Mouse (Mus musculus) left cerebral cortex, adult 8-10 months (tissue): ENCODE measurements around the gene Mybpc2. TPM values are rescaled to one million over a fixed set of nuclear protein-coding genes. Genes with fewer than 3 reads are reported as not detected.
A peak's percentile ranks its signal among the peaks of the same experiment; 100 is the strongest.

Experiments used
- DNase-seq, 2 experiments: peaks; one replicate each; pipeline ENCODE4 v3.0.0; 2022; ENCODE audit warnings: low spot score in 2 of 2
- total RNA-seq, 4 experiments: library from RNA; stranded (reverse); gene quantifications; 2 replicates each; pipeline ENCODE4 v1.2.4; 2022

Gene Mybpc2
- total RNA-seq, 4 experiments from 2014 or later, result 0.63 to 2.2 (median 1.4) TPM

DNA sequence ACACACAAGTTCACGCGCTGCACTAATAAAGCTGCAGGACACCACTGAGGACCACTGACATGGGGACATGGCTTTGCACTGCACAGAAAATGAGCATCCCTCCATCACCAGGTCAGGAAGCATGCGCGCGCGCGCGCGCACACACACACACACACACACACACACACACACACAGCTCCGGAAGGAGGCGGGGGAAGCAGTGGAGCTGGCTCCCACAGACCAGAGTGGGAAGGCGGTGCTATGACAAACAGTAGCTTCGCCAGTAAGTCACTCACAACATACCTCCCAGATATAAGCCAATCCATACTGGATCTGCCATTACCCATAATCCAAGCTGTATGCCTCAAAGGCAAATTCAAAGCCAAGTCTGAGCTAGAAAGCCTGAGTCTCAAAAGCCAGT is 22.6 kb upstream of the Mybpc2 start:
- DNase-seq, result no peak

DNA sequence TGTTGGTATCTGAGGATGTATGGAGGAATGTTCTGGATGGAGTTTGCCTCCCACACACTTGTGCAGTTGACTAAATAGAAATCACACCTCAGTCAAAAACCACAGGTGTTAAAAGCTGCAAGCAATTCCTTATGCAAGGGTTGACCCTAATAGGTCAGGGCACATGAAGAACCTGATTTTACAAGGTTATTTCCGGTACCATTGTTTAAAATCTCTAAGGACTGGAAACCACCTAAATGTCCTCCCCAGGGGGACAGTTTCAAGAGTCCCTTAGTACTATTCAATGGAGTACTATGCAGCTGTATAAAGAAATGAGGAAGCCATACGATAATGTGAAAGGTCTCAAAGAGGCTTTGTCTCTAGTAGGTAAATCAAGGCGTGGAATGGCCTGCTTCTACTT is 21.8 kb upstream of the Mybpc2 start:
- DNase-seq, result no peak

DNA sequence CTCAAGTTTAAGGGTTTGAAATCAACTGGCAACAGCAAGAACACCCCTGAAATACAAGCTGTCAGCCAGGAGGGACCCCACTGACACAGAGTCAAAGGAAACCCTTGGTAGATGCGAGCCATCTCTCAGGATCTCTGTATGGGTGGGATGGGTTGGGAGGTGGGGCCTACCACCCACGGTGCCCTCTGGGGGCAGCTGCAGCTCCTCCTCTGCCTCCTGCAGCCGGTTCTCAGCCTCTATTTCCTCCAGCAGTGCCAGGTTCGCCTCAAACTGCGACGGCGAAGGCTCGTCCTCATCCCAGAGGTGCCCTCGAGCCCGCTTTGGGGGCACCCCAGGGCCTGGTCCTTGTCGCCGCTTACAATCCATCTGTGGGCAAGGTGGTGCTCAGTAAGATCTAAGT is 18.6 kb upstream of the Mybpc2 start:
- no peak for DNase-seq

DNA sequence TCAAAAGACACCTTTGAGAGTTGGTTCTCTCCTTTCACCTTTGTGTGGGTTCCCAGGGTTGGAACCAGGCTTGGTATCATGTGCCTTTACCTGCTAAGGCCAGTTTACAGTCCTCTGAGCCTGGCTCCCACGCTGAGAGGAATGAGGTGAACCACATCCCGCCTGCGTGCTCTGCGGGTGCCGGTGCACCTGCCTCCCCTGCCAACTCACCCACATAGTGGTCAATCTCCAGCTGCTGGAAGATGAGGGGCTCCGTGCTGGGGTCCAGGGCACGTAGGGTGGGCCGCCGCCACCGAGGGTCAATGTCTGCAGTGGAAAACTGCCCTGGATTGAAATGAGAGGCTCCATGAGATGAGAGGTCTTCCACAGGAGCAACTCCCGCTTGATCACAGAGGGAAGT is 18.1 kb upstream of the Mybpc2 start:
- DNase-seq, result no peak

DNA sequence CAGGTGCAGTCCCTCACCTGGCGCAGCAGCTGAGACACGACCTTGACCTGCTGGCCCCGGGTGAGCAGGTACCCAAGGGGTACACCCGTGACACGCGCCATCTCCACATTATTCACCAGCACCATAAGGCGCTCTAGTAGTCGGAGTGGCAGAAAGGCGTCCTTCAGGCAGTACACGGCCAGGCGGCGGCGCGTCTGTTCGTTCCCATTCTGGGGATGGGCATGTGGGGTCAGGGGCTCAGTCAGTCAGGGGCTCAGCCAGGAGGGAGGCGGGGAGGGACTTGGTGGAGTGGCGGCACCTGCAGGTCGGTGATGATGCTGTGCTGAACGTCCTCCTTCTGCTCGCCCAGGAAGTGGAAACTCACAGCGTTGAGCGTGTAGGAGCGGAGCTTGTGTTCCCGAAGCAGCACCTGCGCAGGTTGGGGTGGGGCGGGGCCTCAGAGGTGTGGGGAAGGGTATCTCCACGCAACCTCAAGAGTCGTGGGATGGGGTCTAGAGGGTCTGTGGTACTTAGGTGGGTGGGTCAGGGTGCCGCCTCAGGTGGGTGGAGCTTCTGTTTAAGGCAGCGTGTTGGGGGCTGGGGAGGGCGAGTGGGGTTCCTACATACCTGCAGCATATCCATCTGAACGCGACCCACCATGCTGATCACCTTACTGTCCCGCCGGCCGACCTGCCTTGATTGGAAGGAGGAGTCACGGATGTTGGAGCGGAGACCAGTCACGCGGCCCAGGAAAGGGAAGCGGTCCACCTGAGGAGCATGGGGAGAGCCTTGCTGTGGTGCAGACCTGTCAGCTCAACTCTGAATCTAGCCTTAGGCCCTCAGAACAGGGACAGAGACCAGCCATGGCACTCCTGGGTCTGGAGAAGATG is 14.5 kb upstream of the Mybpc2 start:
- DNase-seq, result no peak

DNA sequence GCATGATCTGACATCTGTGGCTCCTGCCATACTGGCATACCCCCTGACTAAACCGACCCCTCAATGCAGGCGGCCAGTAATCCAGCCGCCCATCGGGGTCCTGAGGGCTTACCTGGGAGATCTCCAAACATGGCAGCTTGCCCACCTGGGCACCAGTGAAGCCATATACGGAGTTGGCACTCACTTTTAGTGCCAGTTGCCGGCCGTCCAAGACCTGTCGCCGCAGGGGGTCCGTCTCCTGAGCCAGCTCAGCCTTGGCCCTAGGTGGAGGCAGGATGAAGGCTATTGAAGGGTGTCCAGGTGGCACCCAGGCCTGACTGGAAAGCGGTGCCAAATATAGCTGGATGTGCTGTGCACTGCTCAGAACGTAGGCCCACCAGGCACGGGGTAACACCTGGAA is 13.0 kb upstream of the Mybpc2 start:
- no peak for DNase-seq

DNA sequence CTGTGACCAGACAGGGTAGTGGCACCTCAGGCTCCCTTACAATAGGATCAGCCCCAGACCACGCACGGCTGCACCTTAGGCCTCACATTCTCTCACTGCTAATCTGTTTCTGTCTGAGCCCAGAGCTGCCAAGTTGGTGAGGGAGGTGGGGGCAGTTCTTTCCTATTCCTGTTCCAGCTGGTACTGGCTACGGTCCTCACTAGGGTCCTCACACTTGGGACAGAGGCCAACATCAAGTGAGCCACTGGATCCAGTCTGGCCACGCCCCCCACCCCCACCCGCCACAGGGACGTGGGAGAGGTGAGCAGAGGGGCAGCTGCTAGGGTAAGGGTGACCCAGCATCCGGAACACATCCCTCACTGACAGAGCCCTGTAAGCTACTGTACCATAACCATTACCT is 12.6 kb upstream of the Mybpc2 start:
- DNase-seq, result no peak

DNA sequence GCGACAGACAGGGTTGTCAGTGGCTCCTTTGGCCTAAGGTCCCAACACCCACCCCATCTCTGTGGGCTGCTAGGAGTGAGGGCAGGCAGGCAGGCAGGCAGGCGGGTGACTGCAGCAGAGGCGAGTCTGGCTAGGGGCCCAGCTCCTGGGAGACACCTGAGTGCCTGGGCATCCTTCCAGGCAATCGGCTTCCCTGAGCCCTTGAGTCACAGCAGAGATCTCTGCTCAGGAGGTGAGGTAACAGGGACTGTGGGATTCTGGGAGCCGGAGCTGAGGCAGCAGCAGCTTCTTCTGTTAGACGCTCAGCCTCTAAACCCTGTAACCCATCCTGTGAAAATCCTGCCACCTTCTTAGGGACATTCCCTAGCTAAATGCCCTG is 12.1 kb upstream of the Mybpc2 start:
- DNase-seq, result peak in 1 of 2 experiments; percentile 77

DNA sequence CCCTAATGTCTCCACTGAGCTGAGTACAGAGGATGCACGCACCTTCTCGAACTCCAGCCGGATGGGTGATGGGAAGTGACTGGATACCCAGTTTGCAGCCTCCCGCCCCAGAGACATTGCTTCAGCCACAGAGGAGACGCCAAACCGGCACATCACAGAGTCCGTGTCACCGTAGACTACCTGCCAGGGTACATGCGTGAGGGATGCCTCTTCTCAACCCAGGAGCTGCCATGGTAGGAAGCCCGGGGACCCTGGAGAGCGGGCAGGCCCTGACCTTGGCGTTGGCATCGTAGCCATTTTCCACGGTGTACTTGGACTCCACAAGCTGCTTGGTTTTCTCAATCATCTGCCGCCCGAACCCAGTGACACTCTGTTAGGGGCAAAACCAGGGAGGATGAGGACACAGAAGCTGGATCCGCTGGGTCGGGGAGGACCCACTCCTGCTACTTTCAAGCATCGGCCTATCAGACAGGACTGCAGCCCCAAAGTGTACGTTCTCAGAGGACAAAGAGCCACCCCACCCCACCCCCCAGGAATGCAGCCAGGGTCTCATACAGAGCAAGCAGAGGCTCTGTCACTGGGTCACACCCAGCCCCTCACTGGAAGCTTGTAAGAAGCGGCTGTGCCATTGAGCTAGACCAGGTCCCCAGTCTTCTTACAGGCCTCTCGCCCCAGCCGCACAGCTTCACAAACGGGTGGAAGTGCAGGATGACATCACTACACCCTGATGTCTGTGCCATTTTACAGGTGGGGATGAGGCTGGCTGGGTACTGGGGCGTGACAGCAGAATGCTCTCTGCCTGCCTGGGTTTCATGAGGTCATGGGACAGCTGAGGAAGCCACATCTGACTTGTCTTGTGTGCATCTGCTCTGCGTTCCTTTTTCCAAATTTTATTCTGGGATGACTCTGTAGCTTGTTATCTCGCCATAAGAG is 11.5 kb upstream of the Mybpc2 start:
- no peak for DNase-seq

DNA sequence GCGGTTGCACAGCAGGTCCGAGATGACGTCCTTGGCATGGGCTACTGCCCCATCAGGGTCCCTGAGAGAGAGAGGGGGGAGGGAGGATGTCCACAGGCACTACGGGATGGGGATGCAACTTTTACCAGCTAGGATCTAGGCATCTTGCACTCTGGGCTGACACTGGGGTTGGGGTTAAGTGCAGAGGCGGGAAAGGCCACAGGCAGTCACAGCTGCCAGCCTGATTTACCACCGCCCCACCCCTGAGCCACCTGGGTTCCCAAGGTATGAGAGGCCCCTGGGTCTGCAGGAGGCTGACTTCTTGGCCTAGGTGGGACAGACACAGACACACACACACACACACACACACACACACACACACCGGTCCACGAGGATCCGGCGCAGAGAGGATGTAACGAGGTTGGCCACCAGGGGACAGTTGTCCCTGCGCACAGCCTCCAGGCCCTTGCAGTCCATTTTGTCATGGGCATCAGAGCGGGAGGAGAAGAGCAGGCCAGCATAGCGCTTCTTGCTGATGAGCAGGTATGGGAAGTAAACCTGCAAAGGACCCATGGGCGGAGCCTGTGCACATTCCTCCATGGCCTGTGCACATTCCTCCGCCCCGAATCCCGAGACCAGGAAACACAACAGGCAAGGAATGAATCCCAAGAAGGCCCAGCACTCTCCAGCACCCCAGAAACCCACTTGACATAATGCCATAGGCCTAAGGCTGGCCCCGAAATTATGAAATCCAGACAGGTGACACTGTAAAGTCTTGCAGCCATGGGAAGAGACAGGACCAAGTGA is 10.4 kb upstream of the Mybpc2 start:
- no peak for DNase-seq

DNA sequence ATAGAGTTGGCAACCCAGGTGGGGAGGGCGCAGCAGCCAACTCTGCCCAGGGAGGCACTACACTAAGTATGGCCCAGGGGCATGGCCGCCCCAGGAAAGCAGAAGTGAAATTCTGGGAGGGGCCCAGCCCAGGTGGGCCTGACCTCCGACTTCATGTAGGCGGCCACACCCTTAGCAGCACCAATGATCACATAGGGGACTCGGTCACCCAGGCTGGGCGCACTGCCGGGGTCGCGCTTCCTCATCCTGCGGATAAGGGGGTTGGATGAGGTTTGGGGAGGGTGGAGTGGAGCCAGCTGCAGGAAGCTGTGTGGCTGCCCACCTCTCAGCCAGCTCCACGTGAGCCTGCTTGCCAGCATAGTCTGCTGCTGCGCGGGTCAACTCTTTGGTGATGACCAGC is 9.8 kb upstream of the Mybpc2 start:
- no peak for DNase-seq

DNA sequence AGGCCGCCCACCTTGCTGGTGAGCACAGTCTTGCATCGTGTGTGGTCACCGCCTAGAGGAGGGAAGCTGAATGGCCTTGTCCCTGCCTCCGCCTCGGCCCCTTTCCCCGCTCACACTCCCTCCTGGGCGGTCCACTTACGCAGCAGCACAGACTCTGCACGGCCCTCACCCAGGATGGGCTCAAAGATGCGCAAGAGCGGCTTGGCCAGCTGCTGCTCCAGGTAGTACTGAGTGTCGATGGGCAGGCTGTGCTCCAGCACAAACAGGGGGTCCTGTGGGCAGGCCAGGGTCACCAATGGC is 9.2 kb upstream of the Mybpc2 start:
- DNase-seq, result no peak

DNA sequence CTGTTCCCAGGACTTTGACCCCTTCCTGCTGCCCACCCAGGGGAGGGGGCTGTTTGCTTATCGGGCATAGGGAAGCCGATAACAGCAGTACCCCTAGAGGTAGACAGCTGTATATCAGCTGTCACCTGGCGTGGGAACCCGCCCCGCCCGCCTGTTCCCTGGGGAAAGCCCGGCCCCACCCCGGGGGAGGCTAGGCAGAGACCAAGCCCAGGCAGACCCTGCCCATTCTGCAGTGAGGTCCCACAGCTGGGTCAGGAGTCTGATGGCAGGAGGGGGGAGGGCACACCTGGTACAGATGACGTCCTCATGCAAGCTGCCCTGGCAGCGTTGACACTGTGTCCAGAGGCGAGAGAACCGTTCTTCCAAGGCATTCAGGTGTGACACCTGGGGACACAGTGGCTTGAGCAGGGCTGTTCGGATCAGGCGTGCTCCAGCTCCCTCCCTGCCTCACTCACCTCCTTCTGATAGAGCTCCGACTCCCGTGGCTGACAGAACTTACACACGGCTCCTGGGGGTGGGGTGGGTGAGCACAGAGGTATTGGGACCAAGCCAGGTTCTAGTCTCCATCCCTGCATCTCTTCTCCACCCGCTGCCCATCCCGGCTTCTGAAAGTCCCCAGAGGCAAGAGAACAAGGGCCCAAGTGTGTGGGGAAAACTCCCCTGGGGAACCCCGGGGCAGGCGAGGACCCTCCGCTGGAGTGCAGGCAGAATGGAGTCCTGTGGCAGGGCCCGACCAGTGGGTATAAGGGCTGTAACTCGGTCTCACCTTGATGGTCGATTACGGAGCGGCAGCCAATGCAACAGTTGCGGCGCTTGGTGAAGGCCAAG is 8.7 kb upstream of the Mybpc2 start:
- no peak for DNase-seq

DNA sequence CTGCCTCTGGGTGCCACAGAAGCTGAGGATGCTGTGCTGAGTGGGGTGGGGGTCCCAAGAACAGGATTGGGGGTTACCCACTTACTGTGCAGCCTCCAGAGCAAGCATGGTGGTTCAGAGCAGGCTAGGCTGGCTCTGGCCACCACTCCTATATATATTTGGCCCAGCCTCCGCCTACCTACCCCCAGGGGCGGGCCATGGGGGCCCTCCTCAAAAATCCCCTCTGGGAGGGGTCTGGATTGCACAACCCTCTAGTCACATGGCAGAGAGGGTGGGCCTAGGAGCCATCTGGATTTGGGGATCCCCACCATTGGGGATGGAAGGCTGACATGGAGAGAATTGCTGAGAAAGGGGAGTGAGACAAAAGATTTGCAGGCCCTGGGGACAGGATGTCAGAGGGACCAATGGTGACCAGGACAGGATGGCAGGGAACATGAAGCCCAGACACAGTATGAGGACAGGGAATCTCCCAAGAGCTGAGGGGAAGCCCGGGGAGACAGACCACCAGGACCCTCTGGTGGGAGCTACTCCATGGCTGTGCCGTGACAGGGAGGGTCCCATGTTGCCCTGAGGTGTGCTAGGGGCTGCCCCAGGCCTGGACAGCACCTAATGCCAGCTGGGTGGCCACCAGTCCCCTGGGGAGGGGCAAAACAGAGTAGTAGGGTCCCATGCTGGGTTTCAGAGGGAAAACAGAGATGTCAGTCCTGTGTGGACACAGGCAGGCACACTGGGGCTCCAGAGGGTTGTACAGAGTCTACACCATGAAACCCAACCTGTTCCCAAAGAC is 7.7 kb upstream of the Mybpc2 start, which contains the start of gene Spib:
Gene Spib (minus strand): TSS at position 126 of the 787 bp plus-strand sequence.
- no peak for DNase-seq

DNA sequence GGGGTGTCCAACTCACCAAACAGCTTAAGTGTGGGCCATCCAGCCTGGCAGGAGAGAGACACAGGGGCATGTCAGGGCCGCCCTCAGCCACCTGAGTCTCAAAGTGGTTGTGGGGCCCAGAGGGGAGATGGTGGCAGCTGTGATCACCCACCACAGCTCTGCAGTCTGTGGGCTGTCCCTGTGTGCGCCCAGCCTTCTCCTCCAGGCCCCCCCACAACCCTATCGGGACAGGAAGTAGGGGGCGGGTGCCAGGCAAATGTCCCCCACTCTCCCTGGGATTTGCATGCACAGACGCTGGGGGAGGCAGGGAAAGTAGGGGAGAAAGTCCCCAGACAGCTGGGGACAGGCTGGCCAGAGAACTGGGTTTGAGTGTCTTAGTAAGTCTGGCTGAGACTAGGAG is 6.8 kb upstream of the Mybpc2 start:
- DNase-seq, result no peak

DNA sequence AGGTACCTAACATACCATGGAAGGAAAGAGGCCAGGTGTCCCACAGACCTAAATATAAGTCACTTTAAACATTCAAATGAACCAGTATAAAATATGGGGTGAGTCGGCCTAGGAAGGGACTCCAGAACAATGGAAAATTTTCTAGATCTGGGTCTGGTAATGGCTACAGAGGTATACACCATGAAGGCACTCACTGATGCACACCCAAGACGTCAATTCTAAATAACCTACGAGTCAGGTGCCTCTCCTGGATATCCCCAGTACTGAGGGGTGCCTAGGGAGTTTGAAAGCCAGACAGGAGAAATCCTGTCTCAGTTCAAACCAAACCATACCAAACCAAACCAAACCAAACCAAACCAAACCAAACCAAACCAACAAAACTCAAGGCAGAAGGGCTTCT is 6.1 kb upstream of the Mybpc2 start:
- no peak for DNase-seq

DNA sequence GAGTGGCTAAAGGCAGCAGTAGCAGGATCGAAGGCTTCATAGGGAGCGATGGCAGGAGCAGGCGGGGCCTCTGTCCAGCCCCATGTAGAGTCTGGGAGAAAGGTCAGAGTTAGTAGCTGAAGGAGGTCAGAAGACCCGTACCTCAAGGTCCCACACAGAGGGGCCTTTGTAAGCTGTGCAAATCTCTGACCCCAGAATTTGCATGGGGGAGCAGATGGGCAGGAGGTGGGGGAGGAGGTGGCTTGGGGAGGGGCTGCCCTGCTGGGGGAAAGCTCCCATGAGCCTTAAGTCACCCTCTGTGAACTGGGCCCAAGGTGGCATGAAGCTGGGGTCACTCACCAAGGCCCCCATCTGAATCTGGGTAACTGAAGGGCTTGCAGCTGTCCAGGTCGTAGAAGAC is 5.1 kb upstream of the Mybpc2 start:
- DNase-seq, result no peak

DNA sequence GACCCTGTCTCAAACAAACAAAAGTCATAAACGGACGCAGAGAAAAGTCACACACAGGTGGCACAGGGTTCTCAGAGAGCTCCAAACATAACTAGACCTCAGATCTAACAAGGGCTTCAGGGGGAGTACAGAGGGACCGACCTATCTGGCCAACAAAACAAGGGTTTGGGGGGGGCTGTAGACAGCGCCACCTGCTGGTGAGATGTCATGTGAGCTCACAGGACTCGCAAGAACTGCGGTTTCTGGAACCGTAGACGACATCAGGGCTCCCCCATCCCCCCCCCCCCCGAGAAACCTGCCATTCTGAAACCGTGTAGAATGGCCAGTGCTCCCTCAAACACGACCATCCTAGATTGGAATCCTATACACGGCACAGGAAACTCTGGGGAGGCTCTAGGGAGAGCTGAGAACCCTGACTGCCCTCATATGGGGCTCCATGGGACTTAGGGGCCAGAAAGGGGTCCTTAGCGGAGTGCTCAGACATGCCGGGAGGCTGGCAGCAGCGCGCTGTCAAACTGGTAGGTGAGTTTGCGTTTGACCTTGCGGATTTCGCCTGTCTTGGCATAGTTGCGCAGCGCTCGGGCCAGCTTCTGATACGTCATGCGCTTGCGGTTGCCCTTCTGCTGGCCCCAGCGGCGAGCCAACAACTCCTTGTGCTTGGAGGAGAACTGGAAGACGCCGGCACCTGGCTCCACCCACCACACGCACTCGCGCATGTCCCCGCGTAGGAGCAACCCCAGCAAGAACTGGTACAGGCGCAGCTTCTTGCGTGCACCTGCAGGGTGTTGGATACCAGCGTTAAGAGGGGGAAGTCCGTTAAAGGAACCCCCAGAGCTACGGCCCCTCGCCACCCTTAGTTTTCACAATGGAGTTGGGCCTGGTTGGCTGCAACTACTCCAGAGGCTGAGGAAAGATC is 3.3 kb upstream of the Mybpc2 start:
- DNase-seq, result peak; percentile 62 to 75
